Mouse (Mus musculus): ENCODE measurements around the gene Eif6.

DNA sequence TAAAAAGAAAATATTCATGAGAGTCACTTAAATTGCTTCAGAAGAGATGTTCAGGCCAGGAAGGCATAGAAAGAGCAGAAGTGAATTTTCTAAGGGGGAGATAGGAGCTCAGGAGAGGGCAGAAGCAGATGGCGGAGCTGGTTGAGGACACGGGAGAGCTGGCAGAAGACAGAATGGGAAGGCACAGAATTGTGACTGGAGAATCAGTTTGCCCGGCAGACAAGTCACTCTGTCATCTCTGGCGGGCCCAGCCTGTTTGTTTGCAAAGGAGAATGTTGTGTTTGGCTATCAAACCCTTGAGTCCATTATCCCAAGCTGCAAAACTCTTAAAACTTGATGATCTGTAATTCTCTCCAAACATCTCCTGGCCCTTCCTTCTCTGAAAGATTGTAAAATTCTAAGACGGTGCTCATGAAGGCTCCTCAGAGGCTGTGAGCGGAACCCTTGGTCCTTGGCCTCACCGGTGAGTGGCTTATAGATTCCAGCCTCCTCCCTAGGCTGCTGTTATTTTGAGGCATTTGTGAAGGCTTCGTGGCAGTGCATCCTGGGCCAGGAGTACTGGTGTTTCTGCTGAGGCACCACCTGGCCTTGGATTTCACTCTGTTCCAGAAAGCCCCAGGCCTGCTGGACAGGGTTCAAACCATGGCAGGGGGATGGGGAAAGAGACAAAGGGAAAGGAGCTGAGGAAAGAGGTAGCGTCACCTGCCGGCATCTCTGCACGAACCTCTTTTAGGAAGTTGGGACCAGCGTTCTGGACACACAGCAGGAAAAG is 31.9 kb downstream of the Eif6 start:
- no peak for TF ChIP-seq CTCF (IDR thresholded peaks at IDR 0.05; ENCODE audit: extremely low read depth, insufficient read depth, insufficient read length, insufficient replicate concordance)
- TF ChIP-seq POLR2A (IDR thresholded peaks at IDR 0.05; ENCODE audit: low read depth, low read length): no peak

All from spleen, adult 2 months (tissue).